Mouse (Mus musculus) intestine, postnatal 0 days (tissue): ENCODE results near the gene Il1f6. TPM values are rescaled to one million over a fixed set of nuclear protein-coding genes. Genes with fewer than 3 reads are reported as not detected.
A peak's percentile ranks its signal among the peaks of the same experiment; 100 is the strongest.

ENCODE experiments used
- ATAC-seq: fragments of 200-750 bp; cut with Nextera tagmentation; 2 replicates; pipeline ENCODE4 v1.8.0; 2017; ENCODE audit warnings: mild to moderate bottlenecking, moderate TSS enrichment, moderate library complexity
- H3K27ac ChIP-seq: fragments of 300-500 bp; sonication (generic); 2 replicates; pipeline ENCODE4 v1.5.1; 2014; ENCODE audit warnings: mild to moderate bottlenecking, low read depth, low read length, moderate library complexity
- H3K27me3 ChIP-seq: fragments of 300-500 bp; sonication (generic); replicated peaks from 2 replicates; pipeline ENCODE4 v1.6.1; 2014; ENCODE audit warnings: low read length, mixed read lengths; ENCODE audit not compliant: control insufficient read depth, insufficient read depth
- H3K36me3 ChIP-seq: fragments of 300-500 bp; sonication (generic); 2 replicates; pipeline ENCODE4 v1.6.1; 2014; ENCODE audit warnings: mild to moderate bottlenecking, moderate library complexity; ENCODE audit not compliant: control insufficient read depth, insufficient read depth
- H3K4me1 ChIP-seq: fragments of 300-500 bp; sonication (generic); replicated peaks from 2 replicates; pipeline ENCODE4 v1.6.1; 2014; ENCODE audit warnings: antibody characterized with exemption, low read length, mixed read lengths; ENCODE audit not compliant: control insufficient read depth, insufficient read depth
- H3K4me2 ChIP-seq: fragments of 300-500 bp; sonication (generic); replicated peaks from 2 replicates; pipeline ENCODE4 v1.6.1; 2014; ENCODE audit warnings: low read depth, mild to moderate bottlenecking, moderate library complexity
- H3K4me3 ChIP-seq: fragments of 300-500 bp; sonication (generic); 2 replicates; pipeline ENCODE4 v1.5.1; 2014; ENCODE audit warnings: low read depth, low read length
- H3K9ac ChIP-seq: fragments of 300-500 bp; sonication (generic); 2 replicates; pipeline ENCODE4 v1.6.1; 2014; ENCODE audit warnings: mild to moderate bottlenecking, low read depth, low read length
- H3K9me3 ChIP-seq: fragments of 300-500 bp; sonication (generic); 2 replicates; pipeline ENCODE4 v1.6.1; 2016; ENCODE audit warnings: mixed run types; ENCODE audit not compliant: control insufficient read depth
- CTCF ChIP-seq: sonication (generic); IDR thresholded peaks from 2 replicates; pipeline ENCODE4 v1.5.1; 2016; ENCODE audit warnings: low read depth, mild to moderate bottlenecking, control low read depth, antibody characterized with exemption, moderate library complexity
- WGBS: fragments of 180-500 bp; shearing (Covaris S2); extraction: QIAGEN DNeasy Blood & Tissue Kit; methylation state at CpG from one replicate; pipeline ENCODE4 v1.1.7; 2014; 5-methylcytosine and 5-hydroxymethylcytosine counted together
- polyA plus RNA-seq: library from polyadenylated mRNA; unstranded; fragments of >200 nt; fragmentation: Nextera tagmentation; extraction: Ambion mirVana; gene quantifications from 2 replicates; pipeline ENCODE4 v1.2.1, GENCODE M21; 2015

Gene Il1f6
- polyA plus RNA-seq, 1 experiment from 2014 or later: not detected

GRCm38 (mm10) chr2:24188189-24188588 lies 27.0 kb upstream of the Il1f6 start:
- WGBS: 57% methylated on average over 1 of the region's 1 CpGs
- Histone ChIP-seq H3K4me3 (no peak overlapping the region), H3K27ac (no peak overlapping the region), H3K9ac (no peak overlapping the region), H3K36me3 (no peaks in the 10 kb centered on the region), H3K4me1 (no peaks in the 10 kb centered on the region), H3K4me2 (no peak overlapping the region), H3K9me3 (no peaks in the 10 kb centered on the region), H3K27me3 (no peaks in the 10 kb centered on the region)
- peak; percentile 33 for TF ChIP-seq CTCF
- ATAC-seq: no peak

GRCm38 (mm10) chr2:24227191-24227590 lies 12.0 kb downstream of the Il1f6 start:
- no peak overlapping the region for H3K4me3 ChIP-seq
- ATAC-seq: no peak
- no peak overlapping the region for H3K27ac ChIP-seq
- no peaks in the 10 kb centered on the region for H3K9me3 ChIP-seq
- H3K4me2 ChIP-seq: no peak overlapping the region
- H3K9ac ChIP-seq: no peak overlapping the region
- no peaks in the 10 kb centered on the region for H3K4me1 ChIP-seq
- H3K27me3 ChIP-seq: no peaks in the 10 kb centered on the region
- no peak for TF ChIP-seq CTCF
- 77% methylated on average over 2 of the region's 2 CpGs for WGBS
- H3K36me3 ChIP-seq: no peaks in the 10 kb centered on the region

- H3K9me3 ChIP-seq: no peaks in the 10 kb centered on the region
- no peaks in the 10 kb centered on the region for H3K27me3 ChIP-seq
- no peak overlapping the region for H3K4me3 ChIP-seq
- H3K4me2 ChIP-seq: no peak overlapping the region
- no peak for ATAC-seq
- no peak for TF ChIP-seq CTCF
- WGBS: 71% methylated on average over 1 of the region's 1 CpGs
- H3K9ac ChIP-seq: no peak overlapping the region
- H3K36me3 ChIP-seq: no peaks in the 10 kb centered on the region
- no peak overlapping the region for H3K27ac ChIP-seq
- H3K4me1 ChIP-seq: no peaks in the 10 kb centered on the region
These were observed 52.3 kb downstream of the Il1f6 start for GRCm38 (mm10) chr2:24267503-24267902.

DNA sequence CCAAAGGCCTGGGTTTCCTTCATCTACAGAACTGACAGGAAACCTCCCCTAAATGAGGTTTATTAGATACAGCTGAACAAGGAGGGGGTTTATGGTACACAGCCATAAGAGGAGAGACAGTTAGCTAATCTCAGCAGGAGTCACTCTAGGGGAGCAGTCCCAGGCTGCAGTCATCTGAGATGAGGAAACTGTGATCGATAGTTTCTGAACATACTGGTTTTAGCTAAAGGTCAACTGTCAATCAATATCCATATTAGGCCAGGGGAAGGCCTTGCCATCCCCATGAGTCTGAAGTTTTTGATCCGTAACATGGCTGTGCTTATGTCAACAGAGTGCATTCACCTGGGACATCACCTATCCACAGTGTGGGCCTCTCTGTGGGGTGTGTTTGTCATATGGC lies 58.4 kb downstream of the Il1f6 start:
- no peak for ATAC-seq
- no peak overlapping the region for H3K4me3 ChIP-seq
- no peak for TF ChIP-seq CTCF
- H3K9ac ChIP-seq: no peak overlapping the region
- H3K4me2 ChIP-seq: no peak overlapping the region
- H3K36me3 ChIP-seq: no peaks in the 10 kb centered on the region
- H3K9me3 ChIP-seq: no peaks in the 10 kb centered on the region
- no peak overlapping the region for H3K27ac ChIP-seq
- H3K4me1 ChIP-seq: no peaks in the 10 kb centered on the region
- H3K27me3 ChIP-seq: no peaks in the 10 kb centered on the region
- 79% methylated on average over 2 of the region's 2 CpGs for WGBS

DNA sequence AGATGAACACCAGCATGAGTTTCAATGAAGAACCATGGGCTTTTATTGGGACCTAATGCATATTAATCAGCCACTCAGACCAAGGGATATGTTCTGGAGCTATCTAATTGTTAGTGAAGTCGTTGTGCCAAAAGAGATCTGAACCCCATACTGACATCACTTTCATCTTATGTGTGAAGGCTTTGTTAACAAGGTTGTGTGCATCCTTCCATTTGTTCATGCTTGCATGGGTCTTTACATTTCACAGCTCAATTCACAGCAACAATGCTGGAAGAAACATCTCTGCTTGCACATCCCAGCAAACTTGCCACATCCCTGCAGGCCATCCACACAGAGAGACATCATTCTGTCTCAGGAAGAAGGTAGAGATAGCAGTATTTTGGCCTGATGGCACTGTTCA lies 59.9 kb downstream of the Il1f6 start:
- no peaks in the 10 kb centered on the region for H3K4me1 ChIP-seq
- no peak for TF ChIP-seq CTCF
- no peak for ATAC-seq
- no peak overlapping the region for H3K4me2 ChIP-seq
- no peak overlapping the region for H3K4me3 ChIP-seq
- H3K9ac ChIP-seq: no peak overlapping the region
- no peaks in the 10 kb centered on the region for H3K9me3 ChIP-seq
- WGBS: 29% methylated on average over 1 of the region's 1 CpGs
- H3K27ac ChIP-seq: no peak overlapping the region
- H3K36me3 ChIP-seq: no peaks in the 10 kb centered on the region
- no peaks in the 10 kb centered on the region for H3K27me3 ChIP-seq

Other genes with a start within 250 kb of the Il1f6 start
- 2.8 and 3.3 TPM in 2 replicates for gene Hnmt, start 166.0 kb upstream of the Il1f6 start, polyA plus RNA-seq
- not detected in 2 replicates for gene Tbpl2, start 118.8 kb upstream of the Il1f6 start, polyA plus RNA-seq
- not detected in 2 replicates for gene Il1f8, start 62.3 kb upstream of the Il1f6 start, polyA plus RNA-seq
- gene Il1f9, start 28.9 kb upstream of the Il1f6 start, polyA plus RNA-seq: not detected in 2 replicates
- gene Il1f5, start 61.5 kb downstream of the Il1f6 start, polyA plus RNA-seq: not detected in 2 replicates
- not detected in 2 replicates for gene Il1f10, start 75.8 kb downstream of the Il1f6 start, polyA plus RNA-seq
- gene Il1rn, start 121.4 kb downstream of the Il1f6 start, polyA plus RNA-seq: 0.23 and 0.51 TPM in 2 replicates
- gene Psd4, start 152.2 kb downstream of the Il1f6 start, polyA plus RNA-seq: 5.2 and 5.4 TPM in 2 replicates